Mouse (Mus musculus): ENCODE measurements around the gene Ins2.

Ins2 gene

DNA sequence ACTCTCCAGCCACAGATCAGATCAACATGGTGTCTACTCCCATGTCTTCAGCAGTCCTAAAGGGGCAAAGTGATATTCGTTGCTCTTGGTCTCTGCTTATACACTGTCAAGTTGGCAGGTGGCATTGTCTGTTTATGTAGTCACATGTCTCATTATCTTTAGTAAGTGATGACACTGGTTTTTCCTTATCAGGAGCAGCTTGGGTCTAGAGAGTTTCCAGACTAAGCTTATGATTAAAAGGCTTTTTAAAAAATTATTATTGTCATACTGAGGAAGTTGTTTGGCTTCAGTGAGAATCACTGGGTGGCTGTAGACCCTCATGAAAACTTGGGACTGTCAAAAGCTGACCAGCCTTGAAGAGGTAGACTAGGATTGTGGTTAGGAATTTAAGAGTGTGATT is at the start of gene Ins2:
TSS of gene Ins2 (minus strand) at position 101 of the 400 bp plus-strand sequence.
- no peak for DNase-seq (ENCODE audit: low spot score in 2 of 2)

GRCm38 (mm10) chr7:142792650-142793275 is 49.6 kb upstream of the Ins2 start:
- no peak for DNase-seq (ENCODE audit: low spot score in 2 of 2)

- no peak for DNase-seq (ENCODE audit: low spot score in 2 of 2)
These were observed 46.5 kb upstream of the Ins2 start for GRCm38 (mm10) chr7:142789667-142790066.

GRCm38 (mm10) chr7:142737772-142738171 is 5.4 kb downstream of the Ins2 start:
- no peak for DNase-seq (ENCODE audit: low spot score in 2 of 2)

DNA sequence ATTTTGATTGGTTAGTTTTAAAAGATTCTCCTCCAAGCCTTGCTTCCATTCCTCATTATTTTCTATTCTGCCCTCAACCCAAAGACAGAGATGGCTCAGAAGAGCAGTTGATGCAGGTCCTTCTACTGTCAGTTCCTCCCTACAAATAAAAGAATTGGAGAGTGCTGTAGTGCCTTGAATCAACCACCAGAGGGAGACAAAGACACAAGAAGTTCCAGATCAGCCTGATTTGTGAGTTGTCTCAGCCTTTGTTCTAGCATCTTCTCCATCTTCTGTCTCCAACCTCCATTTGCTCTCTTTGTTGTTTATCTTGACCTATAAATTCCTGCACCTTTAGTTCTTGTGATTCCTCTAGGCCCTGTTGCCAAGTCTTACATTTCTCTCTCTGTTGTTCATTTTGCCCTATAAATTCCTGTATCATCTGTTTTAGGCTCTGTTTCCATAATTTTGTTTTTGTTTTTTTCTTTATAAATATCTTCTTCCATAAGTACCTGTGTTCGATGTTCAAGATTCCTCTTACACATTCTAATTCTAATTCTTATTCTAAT is 6.2 kb downstream of the Ins2 start:
- DNase-seq (ENCODE audit: low spot score in 2 of 2), result no peak

DNA sequence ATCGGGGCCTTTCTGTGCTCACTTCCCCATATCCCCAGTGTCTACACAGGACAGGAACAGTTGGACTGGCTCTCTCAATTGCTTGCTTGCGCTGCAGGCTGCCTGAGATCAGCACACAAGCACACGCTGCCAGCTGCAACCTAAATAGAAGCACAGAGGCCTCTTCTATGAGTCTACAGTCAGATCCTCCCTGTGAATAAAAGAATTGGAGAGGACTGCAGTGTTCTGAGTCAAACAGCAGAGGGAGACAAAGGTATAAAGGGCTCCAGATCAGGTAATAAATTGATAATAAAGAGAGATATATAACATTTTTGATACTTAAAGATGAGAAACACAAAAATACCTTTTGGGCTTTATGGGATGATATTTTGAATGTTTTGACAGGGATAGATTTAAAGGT is 17.2 kb downstream of the Ins2 start:
- DNase-seq (ENCODE audit: low spot score in 2 of 2), result no peak

- no peak for DNase-seq (ENCODE audit: low spot score in 2 of 2)
These were observed 22.5 kb downstream of the Ins2 start for GRCm38 (mm10) chr7:142720725-142721124.

DNA sequence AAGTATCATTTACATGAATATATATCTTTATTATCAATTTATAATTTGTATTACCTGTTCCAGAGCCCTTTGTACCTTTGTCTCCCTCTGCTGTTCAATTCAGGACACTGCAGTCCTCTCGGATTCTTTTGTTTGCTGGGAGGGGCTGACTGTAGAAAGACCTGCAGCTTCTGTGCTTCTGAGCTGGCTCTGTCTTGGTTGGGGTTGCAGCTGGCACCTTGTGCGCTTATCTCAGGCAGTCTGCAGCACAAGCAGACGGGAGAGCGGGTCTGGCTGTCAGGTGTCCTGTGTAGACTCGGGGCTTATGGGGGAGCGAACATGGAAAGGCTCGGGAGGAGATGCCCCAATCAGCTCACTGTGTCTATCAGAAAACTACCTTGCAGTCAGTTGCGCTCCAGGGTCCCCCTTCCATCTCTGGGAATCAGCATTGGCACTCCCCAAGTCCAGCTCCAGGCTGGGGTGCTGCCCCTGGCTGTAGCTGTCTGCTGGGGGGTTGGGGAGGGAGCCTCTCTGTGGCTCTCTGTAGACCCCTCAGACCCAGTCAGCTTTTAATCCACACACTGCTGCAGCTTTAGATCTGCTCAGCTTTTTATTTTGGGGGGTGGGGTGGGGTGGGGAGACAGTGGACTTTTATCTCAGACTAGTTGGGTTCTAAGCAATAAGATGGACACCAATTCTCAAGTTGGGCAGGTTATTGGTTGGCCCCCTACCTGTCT is 28.2 kb downstream of the Ins2 start:
- DNase-seq (ENCODE audit: low spot score in 2 of 2), result no peak

DNA sequence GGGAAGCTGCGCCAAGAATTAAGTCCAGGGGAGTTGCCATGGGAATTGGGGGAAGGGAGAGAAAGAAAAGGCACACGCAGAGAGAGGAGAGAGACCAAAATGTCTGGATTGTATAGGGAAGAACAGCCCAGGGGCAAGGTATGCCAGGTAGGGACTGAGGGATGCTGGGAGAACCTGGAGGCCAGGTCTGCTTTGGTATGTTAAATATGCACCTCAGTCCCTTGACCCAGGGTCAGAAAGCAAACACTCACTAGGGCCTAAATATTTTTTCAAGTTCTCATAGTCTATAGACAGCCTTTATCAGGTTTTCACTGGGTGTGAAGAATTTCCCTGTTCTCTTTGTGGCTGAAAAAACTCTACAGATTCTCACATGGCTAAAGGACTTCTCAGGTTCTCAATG is 36.3 kb downstream of the Ins2 start:
- DNase-seq (ENCODE audit: low spot score in 2 of 2), result no peak

DNA sequence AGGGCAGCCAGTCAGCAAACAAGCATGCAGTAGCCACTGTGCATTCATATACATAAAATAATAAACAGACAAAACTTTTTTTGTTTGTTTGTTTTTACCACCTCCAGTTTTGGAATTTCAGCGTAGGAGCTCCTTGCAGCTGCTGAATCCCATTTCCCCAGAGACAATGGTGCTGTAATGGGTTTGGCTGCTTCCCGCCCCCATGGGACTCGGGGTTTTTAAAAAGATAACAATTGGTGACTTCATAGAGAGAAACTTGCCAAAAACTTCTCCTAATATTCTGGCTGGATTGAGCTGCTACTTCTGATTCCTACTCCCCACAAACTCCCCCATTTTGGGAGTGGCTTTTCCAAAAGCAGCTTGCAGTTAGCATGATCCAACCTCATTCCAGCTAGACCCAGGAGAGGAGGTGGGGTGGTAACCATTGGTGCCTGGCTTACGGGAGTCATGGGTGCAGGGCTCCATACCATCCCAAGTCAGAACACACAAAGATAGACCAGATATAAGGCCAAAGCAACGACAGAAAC is 43.8 kb downstream of the Ins2 start:
- DNase-seq (ENCODE audit: low spot score in 2 of 2), result no peak

GRCm38 (mm10) chr7:142678611-142679010 is 64.6 kb downstream of the Ins2 start:
- DNase-seq (ENCODE audit: low spot score in 2 of 2), result peak in 1 of 2 experiments; percentile 17

DNA sequence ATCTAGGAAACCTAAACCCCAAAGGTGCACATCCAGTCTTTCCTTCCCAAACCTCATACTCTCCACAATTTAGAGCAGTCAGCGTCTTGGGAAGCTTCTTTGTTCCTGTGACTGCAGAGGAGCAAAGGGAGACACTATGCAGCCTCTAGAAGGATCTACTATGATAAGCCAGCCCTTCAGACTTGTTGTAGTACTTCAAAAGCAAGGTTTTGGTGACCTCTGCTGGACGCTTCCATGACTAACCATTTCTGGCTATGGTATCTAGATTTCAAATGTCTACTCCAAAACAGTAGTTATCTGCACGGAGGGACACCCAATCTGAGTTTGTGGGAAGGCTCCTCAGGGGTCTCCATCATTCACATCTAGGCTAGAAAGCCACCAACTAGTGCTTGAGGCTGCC is 67.5 kb downstream of the Ins2 start:
- peak; percentile 20 to 63 for DNase-seq (ENCODE audit: low spot score in 2 of 2)

GRCm38 (mm10) chr7:142675141-142675540 is 68.0 kb downstream of the Ins2 start:
- DNase-seq (ENCODE audit: low spot score in 2 of 2), result no peak

DNA sequence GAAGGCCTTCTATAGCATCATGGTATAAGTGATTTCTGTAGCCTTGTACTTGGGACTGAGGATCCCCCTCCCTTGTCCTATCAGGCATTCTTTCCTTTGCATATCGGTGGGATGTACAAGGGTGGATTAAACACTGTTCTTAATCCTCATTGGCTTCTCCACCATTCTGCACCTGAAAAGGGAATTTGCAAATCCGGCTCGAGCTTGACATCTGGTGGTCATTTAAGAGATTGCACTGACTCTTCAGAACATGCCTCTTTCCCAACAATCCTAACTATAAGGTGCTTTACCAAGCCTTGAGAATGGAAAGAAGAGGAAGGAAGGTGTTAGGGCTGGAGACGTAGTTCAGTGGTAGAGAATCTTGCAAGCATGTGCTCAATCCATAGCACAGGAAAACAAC is 71.1 kb downstream of the Ins2 start:
- DNase-seq (ENCODE audit: low spot score in 2 of 2), result no peak

GRCm38 (mm10) chr7:142671067-142671466 is 72.1 kb downstream of the Ins2 start:
- no peak for DNase-seq (ENCODE audit: low spot score in 2 of 2)

DNA sequence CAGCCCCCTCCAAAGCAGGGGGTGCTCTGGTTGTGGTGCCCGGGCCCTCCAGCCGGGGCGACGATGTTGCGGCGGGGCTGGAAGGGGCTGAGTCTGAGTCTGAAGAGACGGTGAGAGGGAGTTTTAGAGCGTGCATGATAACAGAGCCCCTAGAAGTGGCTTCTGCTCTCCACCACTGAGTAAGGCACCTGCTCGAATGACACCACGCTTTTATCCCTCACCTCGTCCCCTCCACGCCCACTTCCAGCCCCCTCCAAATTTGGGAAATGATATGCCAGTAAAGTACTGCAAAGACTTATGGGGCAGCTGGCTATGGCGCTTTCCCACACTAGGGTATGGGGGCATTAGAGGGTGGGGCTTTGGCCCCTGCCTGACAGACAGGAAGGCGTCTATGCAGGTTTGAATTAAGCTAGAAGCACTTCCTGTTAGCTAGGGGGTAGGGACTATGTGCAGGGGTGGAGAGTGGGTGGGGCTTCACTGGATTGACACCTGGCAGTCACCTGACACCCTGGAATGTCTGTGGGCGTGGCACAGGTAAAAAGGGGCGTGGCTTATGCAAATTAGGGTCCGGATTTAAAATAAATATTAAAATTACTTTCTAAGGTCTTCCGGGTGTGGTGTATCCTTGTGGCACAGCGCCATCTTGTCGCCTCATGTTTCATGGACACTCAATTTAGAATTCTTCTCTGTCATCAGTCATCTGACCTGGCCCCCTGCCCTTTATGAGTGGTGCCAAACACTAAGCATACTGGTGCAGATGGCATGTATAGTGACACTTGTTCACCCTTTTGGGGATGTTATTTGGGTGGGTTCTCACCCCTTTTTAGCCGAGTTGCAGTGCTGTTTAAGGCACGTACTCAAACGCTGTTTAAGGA is 73.2 kb downstream of the Ins2 start, which contains the start of gene Gm49394:
TSS of gene Gm49394 (minus strand) at position 192 of the 875 bp plus-strand sequence.
- no peak for DNase-seq (ENCODE audit: low spot score in 2 of 2)

DNA sequence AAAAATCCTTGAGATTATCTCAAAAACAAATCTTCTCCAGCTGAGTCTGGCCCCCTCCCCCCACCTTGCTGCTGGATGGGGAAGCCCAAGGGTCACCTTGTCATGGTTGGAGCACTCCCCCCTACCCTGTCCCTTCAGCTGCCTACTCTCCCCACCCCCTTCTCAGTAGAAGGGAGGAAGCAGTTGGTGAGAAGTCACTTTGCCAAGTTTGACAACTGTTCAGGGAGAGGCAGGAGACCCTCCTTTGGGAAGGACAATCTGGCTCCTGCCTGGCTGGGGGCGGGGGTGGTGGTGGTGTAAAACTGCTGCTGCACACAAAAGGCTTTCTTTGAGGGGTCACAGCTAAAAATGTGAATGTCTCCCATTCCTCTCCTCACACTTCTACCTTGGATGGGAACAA is 74.9 kb downstream of the Ins2 start:
- DNase-seq (ENCODE audit: low spot score in 2 of 2), result no peak

GRCm38 (mm10) chr7:142667521-142667920 is 75.7 kb downstream of the Ins2 start:
- no peak for DNase-seq (ENCODE audit: low spot score in 2 of 2)

- DNase-seq (ENCODE audit: low spot score in 2 of 2), result no peak
These were observed 76.5 kb downstream of the Ins2 start, which contains the start of gene Igf2 for GRCm38 (mm10) chr7:142666659-142667058. Gene Igf2 (minus strand): TSS chr7:142666816.

DNA sequence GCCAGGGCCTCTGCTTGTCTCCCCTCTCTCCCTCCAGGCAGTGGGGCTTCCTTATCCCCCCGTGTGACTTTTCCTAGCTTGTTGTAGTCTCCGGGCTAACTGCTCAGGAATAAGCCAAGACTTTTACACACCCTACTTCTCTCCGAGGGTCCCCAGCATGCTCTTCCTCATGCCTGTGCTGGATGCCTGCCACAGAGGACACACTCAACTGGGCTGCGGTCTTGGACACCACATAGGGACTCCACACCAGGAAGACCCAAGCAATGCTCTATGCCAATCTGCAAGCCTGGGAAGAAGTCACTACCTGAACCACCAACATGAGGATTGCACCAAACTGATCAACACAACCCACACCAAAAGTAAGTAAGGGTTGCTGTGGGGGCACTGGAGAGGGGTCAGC is 77.1 kb downstream of the Ins2 start:
- DNase-seq (ENCODE audit: low spot score in 2 of 2), result no peak

- DNase-seq (ENCODE audit: low spot score in 2 of 2), result no peak
These were observed 77.8 kb downstream of the Ins2 start for GRCm38 (mm10) chr7:142665364-142665763.
